Mouse (Mus musculus) stomach, postnatal 0 days (tissue): ENCODE results near the gene Bud23.

Source experiments
- CTCF ChIP-seq: IDR thresholded peaks from 2 replicates; pipeline ENCODE4 v1.5.1; 2016; ENCODE audit warnings: antibody characterized with exemption, low read depth, mild to moderate bottlenecking, moderate library complexity
- EP300 ChIP-seq: optimal IDR thresholded peaks from 2 replicates; pipeline ENCODE3; 2016; ENCODE audit warnings: antibody characterized with exemption

GRCm38 (mm10) chr5:135053356-135053755 lies 11.4 kb downstream of the Bud23 start:
- TF ChIP-seq CTCF (no peak), EP300 (no peak)
